Mouse (Mus musculus) cerebellum, adult 9-10 months (tissue): ENCODE data around the gene Rbm44.

ENCODE experiments used
- DNase-seq: peaks from one replicate; pipeline ENCODE4 v3.0.0; 2022

Rbm44 gene

GRCm38 (mm10) chr1:91144813-91145212 lies at the start of gene Rbm44:
TSS of gene Rbm44 (plus strand) at chr1:91145089.
- DNase-seq, result no peak

GRCm38 (mm10) chr1:91095258-91095657 lies 49.6 kb upstream of the Rbm44 start:
- no peak for DNase-seq

DNA sequence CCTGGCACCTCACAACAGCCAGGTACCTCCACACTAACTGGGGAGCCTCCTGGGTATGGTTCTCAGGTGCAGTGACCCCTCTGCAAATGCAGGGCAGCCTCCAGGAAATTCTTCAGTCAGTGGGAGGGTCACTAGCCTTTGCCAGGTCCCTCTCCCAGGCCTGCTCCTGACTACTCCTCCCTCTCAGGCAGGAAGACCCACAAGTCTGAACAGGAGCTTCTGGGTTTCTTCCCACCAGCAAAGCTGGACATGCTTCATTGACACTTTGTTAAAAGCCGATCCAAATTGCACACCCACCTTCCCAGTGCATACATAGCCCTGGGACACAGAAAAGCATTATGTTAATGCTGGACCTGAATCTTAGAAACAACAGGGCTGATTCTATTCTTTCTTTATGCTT lies 49.0 kb upstream of the Rbm44 start:
- no peak for DNase-seq

DNA sequence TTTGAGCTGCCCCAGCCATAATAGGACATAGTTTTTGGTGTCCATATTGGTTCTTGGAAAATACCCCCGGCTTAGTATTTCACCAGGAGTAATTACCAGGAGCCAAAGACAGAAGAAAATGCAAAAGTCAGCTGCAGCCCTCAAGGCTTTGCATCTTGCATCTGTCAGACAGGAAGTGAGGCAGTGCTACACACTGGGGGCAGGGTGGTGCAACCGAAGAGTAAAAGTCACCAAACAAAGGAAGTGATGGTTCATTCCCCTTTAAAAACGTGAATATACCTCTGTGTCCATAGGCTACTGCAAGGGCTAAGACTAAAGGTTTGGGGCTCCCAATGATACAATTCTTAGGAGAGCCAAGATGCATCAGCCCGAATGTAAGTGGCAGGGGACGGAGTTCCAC lies 48.4 kb upstream of the Rbm44 start:
- no peak for DNase-seq

DNA sequence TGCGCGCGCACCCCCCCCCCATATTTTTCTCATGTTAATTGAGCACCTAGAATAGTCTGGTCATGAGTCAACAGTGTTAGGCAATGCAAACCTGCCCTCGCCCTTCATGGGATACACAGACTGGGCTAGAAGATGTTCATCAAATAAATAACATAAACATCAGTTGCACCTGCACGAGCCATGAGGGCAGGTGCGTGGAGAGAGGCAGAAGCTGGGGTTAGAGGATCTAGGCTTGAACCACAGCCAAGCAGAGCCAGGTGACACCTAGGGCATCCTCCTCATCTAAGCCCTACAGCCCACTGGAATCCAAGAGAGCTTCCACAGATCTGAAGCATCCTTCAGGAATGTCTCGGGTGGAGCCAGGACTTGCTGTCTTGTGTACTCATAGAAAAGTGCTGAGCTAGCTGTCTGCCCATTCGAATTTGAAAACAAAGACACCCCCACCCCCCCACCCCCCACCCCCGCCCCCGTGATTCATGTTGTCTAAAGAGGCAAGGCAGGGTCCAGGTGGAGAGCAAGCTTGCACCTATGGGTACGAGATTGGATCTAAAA lies 47.5 kb upstream of the Rbm44 start:
- DNase-seq, result no peak

- DNase-seq, result peak; percentile 28
Observed at GRCm38 (mm10) chr1:91098887-91099286, 46.0 kb upstream of the Rbm44 start.

DNA sequence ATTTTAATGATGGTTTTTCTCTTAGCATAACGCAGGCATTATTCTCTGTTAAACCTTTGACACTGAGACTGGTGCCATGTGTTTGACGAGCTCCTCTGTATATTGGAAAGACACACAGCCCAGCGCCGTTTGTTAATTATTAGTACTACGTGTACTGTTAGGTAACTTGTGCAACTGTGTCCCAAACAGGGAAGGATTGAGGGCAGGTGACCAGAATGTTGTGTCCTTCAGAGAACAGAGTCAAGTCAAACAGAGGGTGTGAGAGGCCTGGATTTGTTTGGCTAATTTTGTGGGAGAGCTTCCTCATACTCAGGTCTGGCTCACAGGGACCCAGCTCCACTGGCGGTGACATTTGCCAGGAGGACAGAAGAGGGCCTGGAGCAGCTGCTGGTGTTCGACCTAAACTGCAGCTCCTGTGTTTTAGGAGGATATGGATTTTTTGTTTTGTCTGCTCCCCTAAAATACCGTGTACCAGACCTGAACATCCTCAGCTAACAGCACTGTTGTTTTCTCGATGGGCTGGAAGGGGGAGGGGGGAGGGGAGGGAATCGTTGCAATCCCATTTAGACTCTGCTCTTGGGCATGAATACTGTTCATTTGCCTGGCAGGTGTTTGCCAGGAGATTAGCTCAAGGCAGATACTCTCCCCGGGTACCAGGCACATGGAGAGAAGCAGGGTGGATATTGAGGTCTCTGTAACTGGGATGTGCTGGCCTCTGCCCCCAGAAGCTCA lies 43.0 kb upstream of the Rbm44 start:
- DNase-seq, result no peak

GRCm38 (mm10) chr1:91103366-91103983 lies 41.4 kb upstream of the Rbm44 start:
- DNase-seq, result no peak

GRCm38 (mm10) chr1:91107548-91107947 lies 37.3 kb upstream of the Rbm44 start:
- DNase-seq, result no peak

GRCm38 (mm10) chr1:91109302-91109701 lies 35.6 kb upstream of the Rbm44 start:
- DNase-seq, result no peak

DNA sequence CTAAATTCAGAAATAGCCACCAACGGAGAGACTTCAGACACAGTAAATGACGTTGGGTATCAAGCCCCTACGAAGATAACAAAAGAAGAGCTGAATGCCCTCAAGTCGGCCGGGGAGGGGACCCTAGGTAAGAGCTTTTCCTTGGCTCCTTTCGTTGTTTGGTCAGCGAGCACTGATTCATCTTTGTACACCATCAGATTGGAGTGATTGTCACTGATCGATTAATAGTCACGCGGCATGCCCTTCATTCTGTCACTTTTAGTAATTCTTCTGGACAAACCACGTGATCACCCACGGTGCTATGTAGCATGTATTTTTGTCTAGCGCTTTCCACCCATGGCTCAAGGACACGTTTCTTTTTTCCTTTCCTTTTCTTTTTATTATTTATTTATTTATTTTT lies 32.7 kb upstream of the Rbm44 start:
- DNase-seq, result no peak

DNA sequence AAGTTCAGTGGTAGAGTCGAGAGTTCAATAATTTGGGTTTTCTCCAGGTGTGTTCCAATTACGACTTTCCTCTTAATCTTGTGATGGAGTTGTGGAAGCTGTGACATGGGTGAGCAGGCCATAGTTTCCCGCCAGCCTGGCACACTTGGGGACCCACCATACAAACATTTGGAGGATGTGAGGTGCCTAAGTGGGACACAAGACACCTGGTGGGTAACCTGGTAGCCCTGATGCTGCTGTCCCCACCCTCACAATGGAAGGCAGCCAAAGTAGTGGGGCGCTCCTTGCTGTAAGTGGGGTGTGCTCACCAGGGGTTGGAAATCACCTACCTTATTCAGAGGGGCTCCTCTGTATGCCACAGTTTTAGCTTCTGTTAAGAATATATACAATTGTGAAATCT lies 32.3 kb upstream of the Rbm44 start:
- no peak for DNase-seq

GRCm38 (mm10) chr1:91122121-91122520 lies 22.8 kb upstream of the Rbm44 start:
- no peak for DNase-seq

DNA sequence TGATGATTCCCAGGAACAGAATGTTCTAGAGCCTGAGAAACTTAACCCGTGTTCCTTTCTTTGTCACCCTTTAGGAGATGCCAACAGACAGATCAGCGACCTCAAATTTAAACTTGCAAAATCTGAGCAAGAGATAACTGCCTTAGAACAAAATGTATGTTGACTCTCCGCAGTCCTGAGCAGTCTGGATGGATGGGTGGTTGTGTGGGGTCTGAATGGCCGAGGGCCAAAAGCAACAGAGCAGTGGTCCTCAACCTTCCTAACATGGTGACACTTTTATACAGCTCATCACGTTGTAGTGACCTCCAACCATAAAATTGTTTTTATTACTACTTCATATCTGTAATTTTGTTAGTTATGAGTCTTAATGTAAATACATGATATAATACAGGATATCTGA lies 21.9 kb upstream of the Rbm44 start:
- DNase-seq, result no peak

DNA sequence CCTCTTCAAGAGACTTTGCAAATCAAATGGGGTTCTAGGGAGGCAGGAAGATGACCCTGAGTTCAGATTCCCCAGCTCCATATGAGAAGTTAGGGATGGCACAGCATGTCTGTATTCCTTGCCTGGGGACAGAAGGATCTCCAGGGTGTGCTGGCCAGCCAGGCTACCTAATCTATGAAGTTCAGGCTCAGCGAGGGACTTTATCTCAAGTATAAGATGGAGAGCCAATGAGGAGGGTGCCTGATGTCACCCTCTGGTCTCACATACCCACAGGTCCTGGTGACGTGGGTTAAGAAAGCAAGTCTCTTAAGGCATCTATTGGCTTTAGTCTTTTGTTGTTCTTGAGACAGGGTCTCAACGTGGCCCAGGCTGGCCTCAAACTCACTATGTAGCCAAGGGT lies 21.4 kb upstream of the Rbm44 start:
- no peak for DNase-seq

GRCm38 (mm10) chr1:91128849-91129248 lies 16.0 kb upstream of the Rbm44 start:
- no peak for DNase-seq

DNA sequence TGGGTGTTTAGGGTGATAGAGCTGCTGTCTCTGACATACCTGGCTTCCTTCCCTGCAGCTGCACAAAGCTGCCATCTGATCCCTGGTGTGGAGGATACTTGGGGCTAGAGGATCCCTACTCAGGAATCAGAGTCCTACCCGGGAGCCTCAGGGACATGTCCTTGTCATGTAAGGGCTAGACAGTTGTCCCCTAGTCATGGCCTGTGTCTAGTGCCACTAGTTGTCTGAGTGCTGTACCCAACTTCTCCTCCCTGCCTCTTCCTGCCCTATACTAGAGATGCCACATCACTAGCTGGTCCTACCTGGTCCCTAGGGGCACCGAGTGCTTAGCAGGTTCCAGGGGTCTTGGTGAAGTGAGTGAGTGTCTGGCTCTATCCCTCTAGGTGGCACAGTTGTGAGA lies 7.9 kb upstream of the Rbm44 start:
- no peak for DNase-seq

- DNase-seq, result no peak
Observed at GRCm38 (mm10) chr1:91151509-91151908, 6.6 kb downstream of the Rbm44 start.

- no peak for DNase-seq
Observed at GRCm38 (mm10) chr1:91166798-91167197, 21.9 kb downstream of the Rbm44 start.

DNA sequence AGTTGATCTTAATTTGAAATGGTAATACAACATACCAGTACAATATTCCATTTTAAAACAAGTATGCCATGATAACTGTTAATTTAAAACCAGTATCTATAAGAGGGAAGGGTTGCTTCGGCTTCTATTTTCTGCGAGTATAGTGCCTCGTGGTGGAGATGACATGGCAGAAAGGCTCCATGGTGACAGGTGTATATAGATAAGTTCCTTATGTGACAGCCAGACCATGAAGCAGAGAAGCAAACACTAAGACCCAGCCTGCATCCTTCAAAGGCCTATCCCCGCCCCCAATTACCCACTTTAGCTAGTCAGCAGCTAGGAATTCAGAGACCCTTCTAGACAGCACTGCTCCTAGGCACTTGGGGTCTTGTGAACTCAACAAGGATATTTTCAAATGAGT lies 24.3 kb downstream of the Rbm44 start:
- no peak for DNase-seq

DNA sequence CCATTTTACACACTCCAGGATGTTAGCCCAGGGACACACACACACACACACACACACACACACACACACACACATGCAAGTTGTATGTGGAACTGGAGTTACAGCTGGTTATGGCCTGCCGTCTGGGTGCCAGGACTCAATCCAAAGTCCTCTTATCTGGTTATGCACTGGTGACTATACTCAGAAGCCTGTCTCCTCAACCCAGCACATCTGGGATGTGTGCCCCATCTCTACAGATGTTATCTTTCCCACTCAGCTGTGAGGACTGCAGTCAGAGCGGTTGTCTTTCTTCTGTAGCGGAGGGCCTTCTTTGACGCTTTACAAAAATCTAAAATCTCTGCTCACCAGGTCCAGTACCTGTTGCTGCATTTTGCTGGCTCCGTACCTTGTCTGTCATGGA lies 29.9 kb downstream of the Rbm44 start:
- DNase-seq, result no peak

DNA sequence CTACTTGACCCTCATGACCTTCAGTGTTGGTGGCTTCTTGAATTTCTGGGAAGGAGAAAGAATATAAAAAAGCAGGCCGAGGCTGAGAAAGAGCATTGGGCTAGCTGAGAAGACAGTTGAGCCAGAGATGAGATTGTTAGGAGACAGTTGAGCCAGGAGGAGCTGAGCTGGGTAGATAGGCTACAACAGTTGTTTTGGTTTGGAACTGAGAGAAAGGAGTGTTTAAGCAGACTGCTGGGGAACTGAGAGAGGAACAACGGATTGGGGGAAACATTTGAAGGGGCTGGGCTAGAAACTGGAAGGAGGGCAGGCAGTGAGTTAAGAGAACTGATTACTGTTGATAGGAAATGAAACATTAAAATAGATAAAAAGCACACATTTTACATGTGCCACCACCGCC lies 31.1 kb downstream of the Rbm44 start:
- DNase-seq, result no peak

DNA sequence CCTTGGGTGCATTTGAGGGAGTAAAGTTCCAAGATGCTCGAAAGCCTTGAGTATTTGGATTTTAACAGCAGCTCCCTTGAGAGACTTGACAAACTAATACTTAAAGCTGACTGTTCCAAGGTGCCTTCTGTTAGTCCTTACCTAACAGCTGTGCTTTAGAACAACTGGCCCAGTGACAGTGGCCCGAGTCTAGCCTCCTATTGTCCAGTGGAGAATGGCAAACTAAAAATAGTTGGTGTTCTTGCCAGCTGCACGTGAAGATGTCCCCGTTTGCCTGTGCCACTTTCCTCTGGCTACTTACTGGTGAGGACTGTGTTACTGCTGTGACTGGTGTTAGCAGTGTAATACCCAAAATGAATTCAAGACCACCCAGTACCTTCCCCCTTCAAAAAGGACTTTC lies 32.0 kb downstream of the Rbm44 start:
- no peak for DNase-seq

- DNase-seq, result peak; percentile 23
Observed at GRCm38 (mm10) chr1:91179086-91179485, 34.2 kb downstream of the Rbm44 start.
